Mouse (Mus musculus): ENCODE measurements around the gene Ring1.

Gene Ring1

GRCm38 (mm10) chr17:33991788-33992664 is 32.5 kb downstream of the Ring1 start:
- DNase-seq = peak; percentile 83 to 84

- DNase-seq = peak; percentile 84 to 85
These were observed 42.3 kb downstream of the Ring1 start for GRCm38 (mm10) chr17:33982136-33982535.

GRCm38 (mm10) chr17:33981192-33981909 is 43.1 kb downstream of the Ring1 start:
- DNase-seq = peak; percentile 82 to 88

GRCm38 (mm10) chr17:33980181-33981035 is 44.1 kb downstream of the Ring1 start:
- DNase-seq = no peak

GRCm38 (mm10) chr17:33979512-33980050 is 44.9 kb downstream of the Ring1 start:
- DNase-seq = no peak

GRCm38 (mm10) chr17:33978631-33979031 is 45.8 kb downstream of the Ring1 start:
- DNase-seq = peak; percentile 95 to 97

GRCm38 (mm10) chr17:33977861-33978557 is 46.5 kb downstream of the Ring1 start:
- DNase-seq = peak in 1 of 2 experiments; percentile 34

- DNase-seq = no peak
These were observed 50.9 kb downstream of the Ring1 start for GRCm38 (mm10) chr17:33973572-33973971.

GRCm38 (mm10) chr17:33972691-33973090 is 51.8 kb downstream of the Ring1 start:
- peak in 1 of 2 experiments; percentile 26 for DNase-seq

All from B cell, adult 2 months (primary cell).